Mouse (Mus musculus) gastrocnemius, postnatal 25 days (tissue): ENCODE results near the gene Itpripl2. TPM values are rescaled to one million over a fixed set of nuclear protein-coding genes. Genes with fewer than 3 reads are reported as not detected.

Experiments used
- DNase-seq: peaks from one replicate; pipeline ENCODE4 v3.0.0; 2022
- total RNA-seq, 2 experiments: library from RNA; stranded (reverse); gene quantifications; 1 replicate in 1 of 2; 2 replicates in 1 of 2; pipeline ENCODE4 v1.2.3; 2021

Itpripl2 gene
- total RNA-seq, 2 experiments from 2014 or later: 10.4 to 11.4 TPM

- no peak for DNase-seq
These were observed 3.6 kb downstream of the Itpripl2 start for GRCm38 (mm10) chr7:118488060-118488664.

GRCm38 (mm10) chr7:118486917-118487316 lies 4.9 kb downstream of the Itpripl2 start:
- DNase-seq: no peak

GRCm38 (mm10) chr7:118483996-118484395 lies 7.8 kb downstream of the Itpripl2 start:
- no peak for DNase-seq

GRCm38 (mm10) chr7:118482001-118482400 lies 9.8 kb downstream of the Itpripl2 start:
- DNase-seq: no peak

- no peak for DNase-seq
These were observed 10.5 kb downstream of the Itpripl2 start for GRCm38 (mm10) chr7:118481047-118481810.

- no peak for DNase-seq
These were observed 11.5 kb downstream of the Itpripl2 start for GRCm38 (mm10) chr7:118480160-118480709.

- DNase-seq: peak; percentile 81
These were observed 12.9 kb downstream of the Itpripl2 start for GRCm38 (mm10) chr7:118478835-118479312.

- DNase-seq: no peak
These were observed 15.3 kb downstream of the Itpripl2 start for GRCm38 (mm10) chr7:118476428-118476827.

- DNase-seq: no peak
These were observed 16.6 kb downstream of the Itpripl2 start for GRCm38 (mm10) chr7:118475008-118475705.

GRCm38 (mm10) chr7:118472886-118473285 lies 18.9 kb downstream of the Itpripl2 start:
- DNase-seq: no peak

GRCm38 (mm10) chr7:118468060-118468459 lies 23.7 kb downstream of the Itpripl2 start:
- DNase-seq: no peak

- DNase-seq: no peak
These were observed 27.3 kb downstream of the Itpripl2 start for GRCm38 (mm10) chr7:118464432-118464831.

- DNase-seq: no peak
These were observed 28.7 kb downstream of the Itpripl2 start for GRCm38 (mm10) chr7:118462818-118463762.

GRCm38 (mm10) chr7:118461400-118462136 lies 30.2 kb downstream of the Itpripl2 start:
- DNase-seq: no peak

- DNase-seq: no peak
These were observed 38.1 kb downstream of the Itpripl2 start for GRCm38 (mm10) chr7:118453722-118454121.

- DNase-seq: no peak
These were observed 38.8 kb downstream of the Itpripl2 start for GRCm38 (mm10) chr7:118452940-118453339.

- peak; percentile 68 for DNase-seq
These were observed 43.4 kb downstream of the Itpripl2 start, which contains the start of gene Syt17 for GRCm38 (mm10) chr7:118448134-118448967. Gene Syt17 (minus strand): TSS chr7:118448222.

GRCm38 (mm10) chr7:118447291-118448133 lies 44.3 kb downstream of the Itpripl2 start:
- no peak for DNase-seq
